Mouse (Mus musculus) neural tube, embryonic 14.5 days (tissue): Measurements from ENCODE around the gene Mettl14. TPM values are rescaled to one million over a fixed set of nuclear protein-coding genes. Genes with fewer than 3 reads are reported as not detected.

Source experiments
- polyA plus RNA-seq: library from polyadenylated mRNA; unstranded; fragments of >200 nt; fragmentation: Nextera tagmentation; extraction: Ambion mirVana; gene quantifications from 2 replicates; pipeline ENCODE4 v1.2.1, GENCODE M21; 2014

Mettl14 gene
- polyA plus RNA-seq, 1 experiment from 2014 or later, result 16.6 TPM

Other genes starting within 250 kb of the Mettl14 start
- 2.0 and 2.8 TPM in 2 replicates for gene Synpo2, start 150.0 kb downstream of the Mettl14 start, polyA plus RNA-seq
- 10.2 and 20.4 TPM in 2 replicates for gene Sec24d, start 118.7 kb downstream of the Mettl14 start, polyA plus RNA-seq
- 20.1 and 23.1 TPM in 2 replicates for gene Prss12, start 60.8 kb upstream of the Mettl14 start, polyA plus RNA-seq